Mouse (Mus musculus) forelimb bud, embryonic 11.5 days (tissue): ENCODE results near the gene Slc35f6.

Experiments
- DNase-seq: peaks from one replicate; pipeline ENCODE4 v3.0.0-alpha.2; 2012; ENCODE audit warnings: low read depth, low spot score

Gene Slc35f6

DNA sequence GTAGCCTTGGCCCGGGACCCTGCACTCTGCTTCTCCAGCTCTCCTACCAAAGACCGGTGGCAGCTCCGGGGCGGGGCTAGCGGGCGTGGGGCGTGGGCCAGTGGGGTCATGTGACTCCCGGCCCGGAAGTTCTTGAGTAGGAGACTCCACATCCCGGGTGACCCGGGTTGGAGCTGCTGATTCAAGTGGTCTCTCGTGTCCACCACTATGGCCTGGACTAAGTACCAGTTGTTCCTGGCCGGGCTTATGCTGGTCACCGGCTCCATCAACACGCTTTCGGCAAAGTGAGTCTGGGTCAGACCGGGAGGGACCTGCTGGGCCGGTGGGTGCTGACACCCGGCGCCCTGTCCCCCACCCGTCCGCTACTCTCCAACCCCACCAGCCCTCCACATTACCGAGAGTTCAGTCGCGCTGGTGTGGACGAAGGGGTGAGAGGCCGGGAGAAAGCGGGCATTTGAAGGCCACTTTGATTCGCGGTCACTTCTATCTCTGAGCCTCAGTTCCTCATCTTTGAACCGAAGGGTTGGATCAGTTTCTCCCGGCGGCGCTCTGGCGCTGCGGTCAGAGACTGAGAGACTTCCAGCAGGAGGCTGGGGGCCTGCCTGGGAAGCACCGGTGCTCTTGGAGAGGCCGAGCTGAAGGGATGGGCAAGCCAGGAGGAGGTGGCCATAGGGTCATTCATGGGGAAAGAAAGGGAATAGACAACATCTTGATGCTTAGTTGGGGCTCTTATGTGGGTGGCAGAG is at the start of gene Slc35f6:
Gene Slc35f6 (plus strand): TSS at position 119 of the 746 bp plus-strand sequence.
- DNase-seq: peak; percentile 57

GRCm38 (mm10) chr5:30601397-30601796 is 46.3 kb upstream of the Slc35f6 start:
- DNase-seq: no peak

- no peak for DNase-seq
These were observed 44.5 kb upstream of the Slc35f6 start for GRCm38 (mm10) chr5:30603255-30603654.

DNA sequence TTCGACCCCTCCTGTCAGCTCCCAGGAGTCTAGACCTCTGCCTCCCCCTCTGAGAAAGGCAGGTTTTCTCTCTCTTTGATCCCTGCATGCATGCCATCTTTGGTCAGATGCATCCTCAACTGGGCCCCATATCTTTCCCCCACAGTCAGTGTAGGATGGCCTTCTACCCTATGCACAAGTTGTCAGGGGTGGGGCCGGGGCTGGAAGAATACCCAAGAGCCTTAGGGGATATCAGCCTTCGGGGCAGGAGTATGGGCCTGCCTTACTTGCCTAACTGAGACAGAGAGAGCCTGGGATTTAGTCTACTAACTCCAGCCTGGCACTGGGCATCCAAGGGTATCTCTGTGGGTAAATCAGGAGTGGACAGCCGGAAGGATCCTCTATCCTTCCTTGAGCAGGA is 43.8 kb upstream of the Slc35f6 start:
- no peak for DNase-seq

DNA sequence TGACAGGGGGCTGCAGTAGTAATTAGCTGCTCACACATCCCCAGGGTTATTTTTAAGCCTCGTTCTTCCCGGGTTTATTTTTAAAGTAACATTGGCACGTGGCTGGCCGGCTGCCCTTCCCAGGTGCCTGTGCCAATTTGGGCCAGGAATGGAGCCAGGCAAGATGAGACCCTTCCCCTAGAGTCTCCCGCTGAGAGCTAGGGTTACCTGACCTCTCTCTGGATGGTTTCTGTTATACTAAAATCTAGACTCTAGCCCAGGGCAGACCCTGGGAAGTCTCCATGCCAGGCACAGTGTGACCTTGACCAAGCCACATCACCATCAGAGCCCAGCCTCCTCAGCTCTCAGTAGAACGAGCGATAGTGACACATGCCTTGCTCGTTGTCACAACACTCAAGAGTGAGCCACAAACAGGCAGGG is 43.0 kb upstream of the Slc35f6 start:
- no peak for DNase-seq

- no peak for DNase-seq
These were observed 42.1 kb upstream of the Slc35f6 start for GRCm38 (mm10) chr5:30605649-30606048.

GRCm38 (mm10) chr5:30606424-30607073 is 41.2 kb upstream of the Slc35f6 start:
- DNase-seq: no peak

GRCm38 (mm10) chr5:30609094-30609493 is 38.6 kb upstream of the Slc35f6 start:
- DNase-seq: no peak

DNA sequence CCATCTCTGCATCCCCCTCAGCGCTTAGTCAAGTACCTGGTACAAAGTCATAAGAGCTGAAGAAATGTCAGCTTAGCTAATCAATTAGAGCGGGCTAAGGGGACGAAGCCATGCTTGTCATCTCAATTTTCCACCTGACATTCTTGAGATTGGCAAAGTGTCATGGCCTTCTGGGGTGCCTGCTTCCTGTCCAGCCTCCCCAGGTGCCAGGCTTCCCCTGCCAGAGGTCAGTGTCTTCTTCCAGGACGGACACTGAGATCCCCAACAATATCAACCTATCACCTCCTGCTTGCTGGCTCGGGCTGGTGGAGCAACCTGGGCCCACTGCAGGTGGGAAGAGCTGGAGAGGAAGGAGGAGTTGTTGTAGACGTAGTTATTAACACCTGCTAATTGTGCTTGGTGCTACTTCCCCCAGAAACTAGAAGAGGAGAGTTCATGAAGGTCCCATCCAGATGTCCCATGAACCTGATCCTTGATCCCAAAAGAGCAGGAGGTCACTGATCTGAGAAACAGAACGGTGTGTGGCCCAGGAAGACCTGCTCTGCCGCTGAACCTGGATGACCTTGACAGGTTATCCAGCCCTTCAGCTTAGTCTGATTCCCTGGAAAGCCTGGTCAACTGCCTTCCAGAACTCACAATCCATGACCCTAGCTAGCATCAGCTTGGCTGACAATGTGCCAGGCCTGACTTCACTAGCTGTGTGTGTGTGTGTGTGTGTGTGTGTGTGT is 37.7 kb upstream of the Slc35f6 start:
- DNase-seq: no peak

- DNase-seq: no peak
These were observed 36.6 kb upstream of the Slc35f6 start for GRCm38 (mm10) chr5:30611091-30611490.

GRCm38 (mm10) chr5:30611689-30612088 is 36.0 kb upstream of the Slc35f6 start:
- DNase-seq: no peak

DNA sequence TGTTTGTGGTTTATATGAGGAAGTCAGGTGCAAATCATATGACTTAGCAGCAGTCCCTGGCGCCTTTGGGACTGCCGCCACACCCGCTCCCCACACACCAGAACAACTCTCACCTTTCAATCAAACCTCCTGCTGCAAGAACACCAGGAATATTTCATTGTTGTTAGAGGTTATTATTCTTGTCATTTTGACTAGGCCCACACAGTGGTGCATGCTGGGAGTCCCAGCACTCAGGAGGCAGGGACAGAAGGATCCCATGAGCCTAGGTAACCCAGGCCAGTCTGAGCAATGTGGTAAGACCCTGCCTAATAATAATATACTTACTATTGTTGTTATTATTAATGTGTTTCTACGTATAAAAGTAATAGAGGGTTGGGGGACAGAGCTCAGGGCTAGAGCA is 35.2 kb upstream of the Slc35f6 start:
- DNase-seq: no peak

DNA sequence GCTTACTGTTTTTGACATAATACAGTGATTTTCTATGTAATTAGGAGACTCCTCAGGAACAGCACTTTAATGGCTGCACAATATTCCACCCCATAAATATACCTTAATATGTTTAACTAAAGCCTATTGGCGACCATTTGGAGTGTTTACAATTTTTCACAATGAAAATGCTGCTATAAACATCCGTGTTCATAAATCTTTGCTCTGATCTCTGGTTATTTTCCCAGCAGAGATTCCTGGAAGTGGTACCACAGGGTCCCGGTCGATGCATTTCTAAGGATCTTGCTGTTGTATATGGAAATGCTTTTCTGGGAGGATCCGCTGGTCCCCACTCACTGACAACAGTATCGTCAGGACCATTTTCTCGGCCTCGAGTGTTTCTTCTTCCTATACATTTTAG is 34.5 kb upstream of the Slc35f6 start:
- DNase-seq: no peak

DNA sequence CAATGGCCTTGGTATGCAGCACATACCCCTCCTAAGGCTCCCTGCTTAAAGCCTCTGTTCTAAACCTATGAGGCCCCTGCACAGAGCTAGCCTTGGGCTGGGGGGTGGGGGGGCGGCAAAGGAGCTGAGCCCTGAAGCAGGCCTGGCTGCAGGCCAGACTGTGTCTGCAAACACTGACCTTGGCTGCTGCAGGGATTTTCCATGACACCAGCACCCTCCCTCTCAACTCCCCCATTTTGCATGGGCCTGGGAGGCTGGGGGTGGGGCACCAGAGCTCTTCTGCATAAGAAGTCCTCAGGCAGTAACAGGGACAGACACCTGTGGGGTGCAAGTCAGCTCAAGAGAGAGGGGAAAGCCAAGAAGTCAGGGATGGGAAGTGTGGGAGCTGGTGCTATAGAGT is 33.5 kb upstream of the Slc35f6 start:
- DNase-seq: no peak

GRCm38 (mm10) chr5:30615416-30615815 is 32.3 kb upstream of the Slc35f6 start:
- DNase-seq: no peak

GRCm38 (mm10) chr5:30615819-30616218 is 31.9 kb upstream of the Slc35f6 start:
- DNase-seq: no peak

DNA sequence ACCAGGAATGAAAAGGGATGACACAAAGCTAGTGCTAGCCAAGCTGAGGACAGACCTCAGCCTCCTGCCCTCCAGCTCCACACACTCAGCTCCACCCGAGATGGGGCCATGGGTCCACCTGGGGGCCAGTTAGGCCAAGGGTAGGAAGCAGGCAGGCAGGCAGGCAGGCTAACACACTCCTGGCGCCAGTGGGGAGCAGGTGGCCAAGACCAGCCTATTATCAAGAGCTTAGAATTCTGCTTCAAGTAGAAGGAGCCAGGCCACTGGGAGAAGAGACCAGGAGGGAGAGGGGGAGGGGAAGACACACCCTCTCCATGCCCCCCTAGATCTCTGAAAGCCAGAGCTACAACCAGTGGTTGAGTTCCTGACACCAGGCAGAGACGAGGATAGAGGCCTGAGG is 31.1 kb upstream of the Slc35f6 start:
- no peak for DNase-seq

- no peak for DNase-seq
These were observed 30.4 kb upstream of the Slc35f6 start for GRCm38 (mm10) chr5:30617357-30617756.

- DNase-seq: no peak
These were observed 29.9 kb upstream of the Slc35f6 start for GRCm38 (mm10) chr5:30617851-30618250.

DNA sequence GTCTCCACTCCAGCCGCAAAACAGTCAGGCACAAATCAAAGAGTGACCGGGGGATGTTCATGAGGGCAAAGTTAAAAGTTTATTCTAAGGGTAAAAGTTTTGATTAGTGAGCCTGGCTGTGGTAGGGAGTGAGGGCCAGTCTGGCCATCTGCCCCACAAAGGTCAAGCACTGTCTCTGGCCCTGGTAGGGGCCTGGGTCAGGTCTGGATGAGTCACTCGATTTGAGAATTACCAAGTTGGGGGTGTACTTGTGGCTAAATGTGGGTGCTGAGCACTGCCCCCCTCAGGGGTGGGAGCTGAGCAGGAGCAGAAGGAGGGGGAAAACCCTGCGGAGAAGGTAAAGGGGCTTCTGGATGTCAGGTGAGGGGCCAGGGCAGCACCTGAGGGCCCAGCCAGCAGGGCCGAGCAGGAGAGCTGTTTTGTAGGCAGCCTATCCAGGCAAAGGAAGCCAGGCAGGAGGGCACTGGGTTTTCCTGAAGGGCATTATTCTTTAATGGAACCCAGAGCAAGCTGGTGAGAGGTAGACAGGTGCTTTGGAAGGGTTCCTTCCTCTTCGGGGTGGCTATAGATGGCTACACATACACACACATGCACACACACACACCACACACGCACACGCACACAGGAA is 29.2 kb upstream of the Slc35f6 start:
- no peak for DNase-seq

GRCm38 (mm10) chr5:30619211-30619610 is 28.5 kb upstream of the Slc35f6 start:
- no peak for DNase-seq

DNA sequence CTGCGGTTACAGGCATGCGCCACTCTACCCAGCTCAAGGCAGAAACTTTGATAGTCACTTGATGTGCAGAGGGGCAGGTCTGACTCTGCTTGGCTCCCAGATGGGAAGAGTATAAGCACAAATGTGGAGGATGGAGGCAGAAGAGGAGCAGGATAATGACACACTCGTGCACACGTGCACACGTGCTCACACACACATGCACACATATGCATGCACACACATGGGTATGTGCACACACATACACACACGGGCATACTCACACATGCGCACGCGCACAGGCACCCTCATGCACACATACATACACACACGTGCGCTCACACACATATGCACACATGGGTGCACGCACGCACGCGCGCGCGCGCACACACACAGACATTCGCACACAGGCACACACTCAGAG is 27.2 kb upstream of the Slc35f6 start:
- DNase-seq: no peak
